Mouse (Mus musculus): Measurements from ENCODE around the gene Olfr625-ps1.

GRCm38 (mm10) chr7:103682420-103682819 is at the start of gene Olfr625-ps1:
- TF ChIP-seq ELF1 (IDR thresholded peaks at IDR 0.05; ENCODE audit: low read depth, low read length) (no peak), GATA1 (IDR thresholded peaks at IDR 0.05; ENCODE audit: low read depth, low read length) (no peak), KAT2A (conservative IDR thresholded peaks at IDR 0.05; ENCODE audit: low read depth, low read length) (no peak), SIN3A (IDR thresholded peaks at IDR 0.05; ENCODE audit: low read length) (no peak), EP300 (IDR thresholded peaks at IDR 0.05; ENCODE audit: low read depth in 1 of 2, low read length in 2 of 2) (no peak), POLR2A (IDR thresholded peaks at IDR 0.05; ENCODE audit: control insufficient read depth in 1 of 2, insufficient read depth in 1 of 2, low read depth in 1 of 2, low read length in 2 of 2, poor library complexity in 1 of 2) (no peak), USF1 (IDR thresholded peaks at IDR 0.05; ENCODE audit: low read depth, low read length) (no peak), CTCF (IDR thresholded peaks at IDR 0.05 in 2 of 3, conservative IDR thresholded peaks at IDR 0.05 in 1 of 3; ENCODE audit: control insufficient read depth in 1 of 3, insufficient read depth in 1 of 3, low read depth in 2 of 3, low read length in 3 of 3, poor library complexity in 1 of 3, severe bottlenecking in 1 of 3) (no peak), POLR2AphosphoS5 (IDR thresholded peaks at IDR 0.05; ENCODE audit: borderline replicate concordance, low read depth, low read length) (no peak)
